7 mouse cellular contexts compared by ENCODE assay signal in genomic region chr9:115308941-115309380, GRCm38 (mm10). TPM values are rescaled to one million over a fixed set of nuclear protein-coding genes. Genes with fewer than 3 reads are reported as not detected.
DNase-seq lines count a peak whose midpoint lies in the region; ATAC-seq and TF ChIP-seq lines count a peak whose summit lies in the region.

No protein-coding gene starts in this region.

- TF ChIP-seq CTCF in bone marrow macrophage, adult 2 months (IDR thresholded peaks at IDR 0.05; ENCODE audit: low read depth, low read length) = no peak

- no peak for TF ChIP-seq POLR2A in bone marrow macrophage, adult 2 months (IDR thresholded peaks at IDR 0.05; ENCODE audit: borderline replicate concordance, low read depth, low read length)

- H3K9ac ChIP-seq in liver, embryonic 11.5 days (ENCODE audit: low read depth, low read length) = peak overlapping the region; percentile 99

- no peaks in the 10 kb centered on the region for H3K9me3 ChIP-seq in liver, embryonic 11.5 days (ENCODE audit: control insufficient read depth, low read length)

- H3K27ac ChIP-seq in bone marrow macrophage, adult 2 months (ENCODE audit: insufficient read depth, low read depth, low read length) = peak overlapping the region; percentile 90
- H3K27ac ChIP-seq in liver, embryonic 11.5 days (ENCODE audit: low read depth, low read length) = peak overlapping the region; percentile 96

- WGBS in liver, embryonic 11.5 days = under 1% methylated on average over 18 of the region's 18 CpGs

- peaks cover 19% of the 10 kb centered on the region for H3K4me1 ChIP-seq in bone marrow macrophage, adult 2 months (ENCODE audit: control insufficient read depth, insufficient read depth, low read length)
- H3K4me1 ChIP-seq in liver, embryonic 11.5 days (replicated peaks; ENCODE audit: control insufficient read depth, insufficient read depth, low read length) = peaks cover 34% of the 10 kb centered on the region

- no peak for ATAC-seq in liver, embryonic 11.5 days (replicated peaks; ENCODE audit: low FRiP score)

- peak overlapping the region; percentile 85 for H3K4me2 ChIP-seq in liver, embryonic 11.5 days

- DNase-seq in right cerebral cortex, adult 18-20 months = peak; percentile 20
- DNase-seq in right cerebral cortex, postnatal 4 days = no peak
- DNase-seq in forelimb bud, embryonic 11.5 days (ENCODE audit: low read depth, low spot score) = peak; percentile 32
- DNase-seq in liver, embryonic 11.5 days (ENCODE audit: low spot score) = peak; percentile 55
- peak; percentile 60 for DNase-seq in naive thymus-derived CD4-positive, alpha-beta T cell, adult 2 months (ENCODE audit: low read depth)
- DNase-seq in layer of hippocampus, adult 9-10 months (ENCODE audit: low spot score) = no peak

- H3K36me3 ChIP-seq in liver, embryonic 11.5 days (ENCODE audit: control insufficient read depth, insufficient read depth, low read length) = no peaks in the 10 kb centered on the region

- no peaks in the 10 kb centered on the region for H3K27me3 ChIP-seq in liver, embryonic 11.5 days (replicated peaks; ENCODE audit: control insufficient read depth, insufficient read depth, low read length)

- peak overlapping the region; percentile 91 for H3K4me3 ChIP-seq in bone marrow macrophage, adult 2 months (ENCODE audit: insufficient read depth, low read length)
- H3K4me3 ChIP-seq in liver, embryonic 11.5 days (ENCODE audit: low read depth, low read length) = peak overlapping the region; percentile 97

RNA-seq across cellular contexts. Expression of gene Stt3b, which starts 1.3 kb away (rescaled TPM):
- 51.1 and 56.8 TPM in 2 replicates for polyA plus RNA-seq in bone marrow macrophage, adult 2 months (2012; ENCODE audit: insufficient read depth, insufficient read length, missing spikeins)
- polyA plus RNA-seq in liver, embryonic 11.5 days (2014; fragmentation: Nextera tagmentation; extraction: Ambion mirVana) = 113 and 130 TPM in 2 replicates

Comparison
In these comparisons a context has a peak if more than half of its experiments do, and no peak if none do; other contexts are left out.
1. DNase-seq: peak in right cerebral cortex, adult 18-20 months (single experiment), forelimb bud, embryonic 11.5 days (single experiment), liver, embryonic 11.5 days (single experiment) and naive thymus-derived CD4-positive, alpha-beta T cell, adult 2 months (single experiment); none in right cerebral cortex, postnatal 4 days (single experiment) and layer of hippocampus, adult 9-10 months (single experiment).